Mouse (Mus musculus) adrenal gland, postnatal 25 days (tissue): ENCODE data around the gene Fosl1. TPM values are rescaled to one million over a fixed set of nuclear protein-coding genes. Genes with fewer than 3 reads are reported as not detected.
"Not testable (repeated sequence)": the region's sequence is repeated elsewhere in the genome, so short reads cannot be mapped to it uniquely, and the experiment has no call there.

Experiments used
- DNase-seq: peaks from one replicate; pipeline ENCODE4 v3.0.0; 2021; ENCODE audit warnings: mixed read lengths
- total RNA-seq: library from RNA; stranded (reverse); gene quantifications from 2 replicates; pipeline ENCODE4 v1.2.3, GENCODE M21; 2021

Gene Fosl1
- total RNA-seq, 1 experiment from 2014 or later, result not detected

- no peak for DNase-seq
Measured at GRCm38 (mm10) chr19:5481398-5481797, 34.1 kb downstream of the Fosl1 start.

- no peak for DNase-seq
Measured at GRCm38 (mm10) chr19:5483386-5484359, 36.3 kb downstream of the Fosl1 start.

- no peak for DNase-seq
Measured at GRCm38 (mm10) chr19:5484496-5484895, 37.1 kb downstream of the Fosl1 start.

GRCm38 (mm10) chr19:5485371-5485770 lies 38.0 kb downstream of the Fosl1 start:
- no peak for DNase-seq

- no peak for DNase-seq
Measured at GRCm38 (mm10) chr19:5485821-5486220, 38.5 kb downstream of the Fosl1 start.

GRCm38 (mm10) chr19:5486286-5486685 lies 38.9 kb downstream of the Fosl1 start:
- DNase-seq, result no peak

GRCm38 (mm10) chr19:5486771-5487170 lies 39.4 kb downstream of the Fosl1 start:
- no peak for DNase-seq

- peak; percentile 98 for DNase-seq
Measured at GRCm38 (mm10) chr19:5487768-5488550, 40.6 kb downstream of the Fosl1 start, which contains the start of gene Mus81. Gene Mus81, minus strand, starts transcription at chr19:5488402.

GRCm38 (mm10) chr19:5488878-5489571 lies 41.7 kb downstream of the Fosl1 start:
- peak; percentile 95 for DNase-seq

GRCm38 (mm10) chr19:5489721-5490120 lies 42.4 kb downstream of the Fosl1 start:
- DNase-seq, result not testable (repeated sequence)

- peak; percentile 91 for DNase-seq
Measured at GRCm38 (mm10) chr19:5490313-5490897, 43.1 kb downstream of the Fosl1 start, which contains the start of gene Cfl1. Gene Cfl1, plus strand, starts transcription at chr19:5490455.

GRCm38 (mm10) chr19:5490898-5491708 lies 43.8 kb downstream of the Fosl1 start:
- peak; percentile 81 for DNase-seq

GRCm38 (mm10) chr19:5492641-5493040 lies 45.3 kb downstream of the Fosl1 start:
- DNase-seq, result no peak

- not testable (repeated sequence) for DNase-seq
Measured at GRCm38 (mm10) chr19:5493301-5493721, 46.0 kb downstream of the Fosl1 start.

GRCm38 (mm10) chr19:5494314-5494713 lies 47.0 kb downstream of the Fosl1 start:
- no peak for DNase-seq

- no peak for DNase-seq
Measured at GRCm38 (mm10) chr19:5495353-5496051, 48.2 kb downstream of the Fosl1 start.

- no peak for DNase-seq
Measured at GRCm38 (mm10) chr19:5496052-5496370, 48.7 kb downstream of the Fosl1 start.

GRCm38 (mm10) chr19:5500330-5500875 lies 53.1 kb downstream of the Fosl1 start:
- DNase-seq, result no peak

- DNase-seq, result no peak
Measured at GRCm38 (mm10) chr19:5503687-5504086, 56.3 kb downstream of the Fosl1 start, which contains the start of gene 1700020D05Rik. Gene 1700020D05Rik, minus strand, starts transcription at chr19:5503787.
